Mouse (Mus musculus) lung, adult 18-20 months (tissue): ENCODE measurements at regions not wholly inside any gene's neighbourhood (a gene's known extent, or its start where the extent isn't known, plus 50 kb on each side); places are given as distances from the start of the nearest gene placed in this dataset.

Source experiments
- DNase-seq, 2 experiments: peaks; one replicate each; pipeline ENCODE4 v3.0.0; 2022; ENCODE audit warnings: mixed read lengths in 2 of 2

- peak; percentile 53 to 66 for DNase-seq
Observed at GRCm38 (mm10) chr19:21913005-21913670, 135.0 kb downstream of the Cemip2 start.

GRCm38 (mm10) chr19:21913748-21914611 is 135.8 kb downstream of the Cemip2 start:
- peak; percentile 38 to 60 for DNase-seq

- DNase-seq, result no peak
Observed at GRCm38 (mm10) chr19:21914658-21915057, 136.5 kb downstream of the Cemip2 start.

- DNase-seq, result no peak
Observed at GRCm38 (mm10) chr19:21918113-21918512, 140.0 kb downstream of the Cemip2 start.

- DNase-seq, result no peak
Observed at GRCm38 (mm10) chr19:21919074-21919473, 140.9 kb downstream of the Cemip2 start.

- DNase-seq, result no peak
Observed at GRCm38 (mm10) chr19:21940114-21940513, 162.0 kb downstream of the Cemip2 start.

- DNase-seq, result peak in 1 of 2 experiments; percentile 26
Observed at GRCm38 (mm10) chr19:21941720-21942119, 163.6 kb downstream of the Cemip2 start.

- DNase-seq, result peak in 1 of 2 experiments; percentile 13
Observed at GRCm38 (mm10) chr19:21942286-21942685, 164.1 kb downstream of the Cemip2 start.

GRCm38 (mm10) chr19:21943407-21943806 is 165.3 kb downstream of the Cemip2 start:
- peak; percentile 52 to 58 for DNase-seq

GRCm38 (mm10) chr19:21946262-21946922 is 168.2 kb downstream of the Cemip2 start:
- no peak for DNase-seq

- no peak for DNase-seq
Observed at GRCm38 (mm10) chr19:21948030-21948429, 169.9 kb downstream of the Cemip2 start.

- DNase-seq, result no peak
Observed at GRCm38 (mm10) chr19:21962635-21963034, 176.2 kb upstream of the Trpm3 start.

- DNase-seq, result no peak
Observed at GRCm38 (mm10) chr19:21989857-21990256, 149.0 kb upstream of the Trpm3 start.

- DNase-seq, result peak; percentile 3 to 19
Observed at GRCm38 (mm10) chr19:21990970-21991369, 147.9 kb upstream of the Trpm3 start.

GRCm38 (mm10) chr19:21991413-21991812 is 147.4 kb upstream of the Trpm3 start:
- DNase-seq, result no peak

- no peak for DNase-seq
Observed at GRCm38 (mm10) chr19:21999621-22000020, 139.2 kb upstream of the Trpm3 start.

- no peak for DNase-seq
Observed at GRCm38 (mm10) chr19:22008053-22008935, 130.6 kb upstream of the Trpm3 start.

- no peak for DNase-seq
Observed at GRCm38 (mm10) chr19:22010239-22010638, 128.6 kb upstream of the Trpm3 start.

- DNase-seq, result no peak
Observed at GRCm38 (mm10) chr19:22015854-22016610, 122.8 kb upstream of the Trpm3 start.

- no peak for DNase-seq
Observed at GRCm38 (mm10) chr19:22017425-22017824, 121.4 kb upstream of the Trpm3 start.

- DNase-seq, result no peak
Observed at GRCm38 (mm10) chr19:22027577-22027976, 111.3 kb upstream of the Trpm3 start.

GRCm38 (mm10) chr19:22047657-22048056 is 91.2 kb upstream of the Trpm3 start:
- DNase-seq, result no peak
